Mouse (Mus musculus): ENCODE results near the gene Rbm47.

- TF ChIP-seq EP300 (IDR thresholded peaks at IDR 0.05) (no peak), CTCF (IDR thresholded peaks at IDR 0.05) (no peak)
Observed at GRCm38 (mm10) chr5:66096081-66096480, 76.8 kb downstream of the Rbm47 start.

Data from lung, postnatal 0 days (tissue).